Mouse (Mus musculus): Measurements from ENCODE around the gene Atp9a. TPM values are rescaled to one million over a fixed set of nuclear protein-coding genes. Genes with fewer than 3 reads are reported as not detected.
A peak's percentile ranks its signal among the peaks of the same experiment; 100 is the strongest.

Atp9a gene
- polyA plus RNA-seq, 1 experiment from 2014 or later: 22.6 TPM

- Histone ChIP-seq H3K4me1 (no peaks in the 10 kb centered on the region), H3K9ac (no peak overlapping the region), H3K9me3 (no peaks in the 10 kb centered on the region), H3K4me3 (replicated peaks) (no peak overlapping the region), H3K4me2 (no peak overlapping the region), H3K27ac (no peak overlapping the region), H3K27me3 (replicated peaks) (no peaks in the 10 kb centered on the region), H3K36me3 (0 out of 2 replicates have a peak, but pooled peaks cover 5% of the 10 kb centered on the region)
- no peak for ATAC-seq (ENCODE audit: insufficient read depth, low FRiP score, low read depth)
- 59% methylated on average over 13 of the region's 13 CpGs for WGBS
These were observed 39.9 kb downstream of the Atp9a start for GRCm38 (mm10) chr2:168702266-168702665.

GRCm38 (mm10) chr2:168695027-168695403, 47.2 kb downstream of the Atp9a start:
- Histone ChIP-seq H3K36me3 (no peaks in the 10 kb centered on the region), H3K9ac (no peak overlapping the region)

GRCm38 (mm10) chr2:168694379-168695026, 47.7 kb downstream of the Atp9a start:
- no peaks in the 10 kb centered on the region for H3K4me1 ChIP-seq
- peak overlapping the region; percentile 21; the same call in 1 of the 2 replicates for H3K4me2 ChIP-seq
- H3K4me3 ChIP-seq (replicated peaks): no peak overlapping the region
- no peaks in the 10 kb centered on the region for H3K36me3 ChIP-seq
- H3K27me3 ChIP-seq (replicated peaks): no peaks in the 10 kb centered on the region
- WGBS: 17% methylated on average over 27 of the region's 27 CpGs
- H3K9me3 ChIP-seq: no peaks in the 10 kb centered on the region
- ATAC-seq (ENCODE audit: insufficient read depth, low FRiP score, low read depth): 0 out of 2 replicates have a peak, but pooled peaks have one; percentile 33
- no peak overlapping the region for H3K27ac ChIP-seq
- H3K9ac ChIP-seq: no peak overlapping the region

More at GRCm38 (mm10) chr2:168695027-168695403, 47.2 kb downstream of the Atp9a start:
- Histone ChIP-seq H3K9me3 (no peaks in the 10 kb centered on the region), H3K4me1 (no peaks in the 10 kb centered on the region), H3K27ac (no peak overlapping the region), H3K4me2 (no peak overlapping the region), H3K4me3 (replicated peaks) (no peak overlapping the region), H3K27me3 (replicated peaks) (no peaks in the 10 kb centered on the region)
- ATAC-seq (ENCODE audit: insufficient read depth, low FRiP score, low read depth): no peak
- 76% methylated on average over 7 of the region's 7 CpGs for WGBS

GRCm38 (mm10) chr2:168691774-168692173, 50.4 kb downstream of the Atp9a start:
- Histone ChIP-seq H3K4me1 (no peaks in the 10 kb centered on the region), H3K4me3 (replicated peaks) (no peak overlapping the region), H3K27me3 (replicated peaks) (no peaks in the 10 kb centered on the region), H3K36me3 (no peaks in the 10 kb centered on the region), H3K9me3 (no peaks in the 10 kb centered on the region), H3K9ac (no peak overlapping the region), H3K4me2 (no peak overlapping the region), H3K27ac (no peak overlapping the region)
- WGBS: 33% methylated on average over 6 of the region's 6 CpGs
- ATAC-seq (ENCODE audit: insufficient read depth, low FRiP score, low read depth): peak; percentile 68

GRCm38 (mm10) chr2:168687326-168687725, 54.9 kb downstream of the Atp9a start:
- no peaks in the 10 kb centered on the region for H3K4me1 ChIP-seq
- WGBS: 85% methylated on average over 12 of the region's 12 CpGs
- no peak overlapping the region for H3K27ac ChIP-seq
- H3K9ac ChIP-seq: no peak overlapping the region
- H3K4me2 ChIP-seq: no peak overlapping the region
- ATAC-seq (ENCODE audit: insufficient read depth, low FRiP score, low read depth): no peak
- H3K36me3 ChIP-seq: no peaks in the 10 kb centered on the region
- H3K4me3 ChIP-seq (replicated peaks): no peak overlapping the region
- H3K9me3 ChIP-seq: no peaks in the 10 kb centered on the region
- H3K27me3 ChIP-seq (replicated peaks): no peaks in the 10 kb centered on the region

- H3K9ac ChIP-seq: no peak overlapping the region
- no peak for ATAC-seq (ENCODE audit: insufficient read depth, low FRiP score, low read depth)
- WGBS: 90% methylated on average over 9 of the region's 9 CpGs
These were observed 56.3 kb downstream of the Atp9a start for GRCm38 (mm10) chr2:168685909-168686308.

GRCm38 (mm10) chr2:168684695-168685094, 57.5 kb downstream of the Atp9a start:
- H3K9me3 ChIP-seq: no peaks in the 10 kb centered on the region
- no peak overlapping the region for H3K9ac ChIP-seq
- H3K27ac ChIP-seq: no peak overlapping the region
- no peak for ATAC-seq (ENCODE audit: insufficient read depth, low FRiP score, low read depth)
- H3K4me2 ChIP-seq: no peak overlapping the region
- H3K4me3 ChIP-seq (replicated peaks): no peak overlapping the region
- no peaks in the 10 kb centered on the region for H3K4me1 ChIP-seq
- 81% methylated on average over 3 of the region's 3 CpGs for WGBS
- no peaks in the 10 kb centered on the region for H3K27me3 ChIP-seq (replicated peaks)
- H3K36me3 ChIP-seq: no peaks in the 10 kb centered on the region

More at GRCm38 (mm10) chr2:168685909-168686308, 56.3 kb downstream of the Atp9a start:
- Histone ChIP-seq H3K4me1 (no peaks in the 10 kb centered on the region), H3K27me3 (replicated peaks) (no peaks in the 10 kb centered on the region), H3K36me3 (no peaks in the 10 kb centered on the region), H3K4me2 (no peak overlapping the region), H3K9me3 (no peaks in the 10 kb centered on the region), H3K27ac (no peak overlapping the region), H3K4me3 (replicated peaks) (no peak overlapping the region)

GRCm38 (mm10) chr2:168683520-168684150, 58.6 kb downstream of the Atp9a start:
- Histone ChIP-seq H3K27me3 (replicated peaks) (no peaks in the 10 kb centered on the region), H3K27ac (no peak overlapping the region), H3K9ac (no peak overlapping the region), H3K36me3 (no peaks in the 10 kb centered on the region), H3K4me3 (replicated peaks) (no peak overlapping the region), H3K4me1 (no peaks in the 10 kb centered on the region), H3K4me2 (no peak overlapping the region), H3K9me3 (no peaks in the 10 kb centered on the region)
- no peak for ATAC-seq (ENCODE audit: insufficient read depth, low FRiP score, low read depth)
- 44% methylated on average over 15 of the region's 15 CpGs for WGBS

GRCm38 (mm10) chr2:168682721-168683120, 59.5 kb downstream of the Atp9a start:
- H3K27ac ChIP-seq: no peak overlapping the region
- no peaks in the 10 kb centered on the region for H3K4me1 ChIP-seq
- H3K36me3 ChIP-seq: no peaks in the 10 kb centered on the region
- WGBS: 83% methylated on average over 2 of the region's 2 CpGs
- no peaks in the 10 kb centered on the region for H3K27me3 ChIP-seq (replicated peaks)
- no peak overlapping the region for H3K9ac ChIP-seq
- H3K4me2 ChIP-seq: no peak overlapping the region
- no peak for ATAC-seq (ENCODE audit: insufficient read depth, low FRiP score, low read depth)
- H3K4me3 ChIP-seq (replicated peaks): no peak overlapping the region
- no peaks in the 10 kb centered on the region for H3K9me3 ChIP-seq

DNA sequence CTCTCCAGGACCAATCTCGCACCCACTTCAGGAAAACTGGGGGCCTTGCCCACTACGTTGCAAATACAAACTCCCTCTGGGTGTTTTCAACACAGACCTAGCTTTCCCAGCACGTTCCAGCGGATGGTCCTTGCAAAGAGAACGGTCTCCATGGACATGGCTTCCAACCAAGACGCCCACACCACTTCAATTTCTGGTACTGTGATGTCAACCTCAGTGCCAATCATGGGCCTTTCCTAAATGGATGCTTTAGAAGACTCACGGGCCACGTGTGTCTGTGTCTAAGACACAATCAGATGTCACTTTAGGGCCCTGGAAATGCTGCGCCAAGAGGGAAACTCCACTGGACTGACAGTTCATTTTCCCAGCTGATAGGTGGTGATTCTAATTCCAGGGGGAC, 60.7 kb downstream of the Atp9a start:
- Histone ChIP-seq H3K36me3 (no peaks in the 10 kb centered on the region), H3K27me3 (replicated peaks) (no peaks in the 10 kb centered on the region), H3K9ac (no peak overlapping the region), H3K9me3 (no peaks in the 10 kb centered on the region), H3K4me1 (no peaks in the 10 kb centered on the region), H3K4me3 (replicated peaks) (no peak overlapping the region), H3K4me2 (no peak overlapping the region), H3K27ac (no peak overlapping the region)
- 90% methylated on average over 9 of the region's 9 CpGs for WGBS
- no peak for ATAC-seq (ENCODE audit: insufficient read depth, low FRiP score, low read depth)

DNA sequence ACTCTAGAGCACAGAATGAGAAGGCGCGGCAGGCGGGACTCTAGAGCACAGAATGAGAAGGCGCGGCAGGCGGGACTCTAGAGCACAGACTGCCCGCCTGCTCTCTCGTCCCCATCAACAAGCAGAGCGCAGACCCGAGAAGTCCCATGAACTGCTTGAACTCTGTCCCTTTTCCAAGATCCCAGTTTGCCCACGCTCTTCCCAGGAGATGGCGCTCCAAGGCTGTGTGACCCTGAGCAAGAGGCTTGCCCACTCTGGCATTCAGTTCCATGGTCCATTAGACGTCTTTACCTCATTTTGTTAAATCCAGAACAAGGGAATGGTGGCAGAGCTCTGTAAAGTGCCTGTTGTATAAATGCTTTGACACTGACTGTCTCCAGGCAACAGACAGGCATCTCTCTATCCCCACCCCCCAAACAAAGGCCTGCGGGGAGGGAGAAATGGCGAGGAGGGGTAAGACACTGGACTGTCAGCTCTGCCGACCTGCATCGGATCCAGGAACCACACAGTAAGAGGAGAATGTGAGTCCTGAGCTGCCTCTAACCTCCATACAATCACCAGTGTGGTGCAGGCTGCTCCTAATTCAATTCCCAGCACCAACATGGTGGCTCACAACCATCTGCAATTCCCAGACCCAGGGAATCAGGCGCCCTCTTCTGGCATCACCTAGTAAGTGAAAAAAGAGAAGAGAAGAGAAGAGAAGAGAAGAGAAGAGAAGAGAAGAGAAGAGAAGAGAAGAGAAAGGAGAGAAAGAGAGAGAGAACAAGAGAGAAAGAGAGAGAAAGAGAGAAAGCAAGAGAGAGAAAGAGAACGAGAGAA, 62.6 kb downstream of the Atp9a start:
- H3K4me1 ChIP-seq: no peaks in the 10 kb centered on the region
- H3K4me2 ChIP-seq: no peak overlapping the region
- 0 out of 2 replicates have a peak, but pooled peaks cover under 1% of the 10 kb centered on the region for H3K36me3 ChIP-seq
- no peak for ATAC-seq (ENCODE audit: insufficient read depth, low FRiP score, low read depth)
- no peak overlapping the region for H3K9ac ChIP-seq
- no peak overlapping the region for H3K4me3 ChIP-seq (replicated peaks)
- H3K27ac ChIP-seq: no peak overlapping the region
- no peaks in the 10 kb centered on the region for H3K9me3 ChIP-seq
- H3K27me3 ChIP-seq (replicated peaks): no peaks in the 10 kb centered on the region
- 62% methylated on average over 19 of the region's 19 CpGs for WGBS

All from stomach, embryonic 15.5 days (tissue).